Mouse (Mus musculus): ENCODE data around the gene Cidec. TPM values are rescaled to one million over a fixed set of nuclear protein-coding genes. Genes with fewer than 3 reads are reported as not detected.

Cidec gene
- polyA plus RNA-seq, 1 experiment from 2014 or later, result 0.29 TPM

- Histone ChIP-seq H3K36me3 (ENCODE audit: control insufficient read depth, insufficient read depth) (no peaks in the 10 kb centered on the region), H3K9ac (ENCODE audit: low read length) (no peak overlapping the region), H3K4me2 (ENCODE audit: low read depth, low read length) (no peak overlapping the region), H3K27ac (ENCODE audit: low read length) (no peak overlapping the region), H3K4me1 (ENCODE audit: control insufficient read depth, insufficient read depth, low read length) (peaks cover 19% of the 10 kb centered on the region), H3K9me3 (replicated peaks; ENCODE audit: control insufficient read depth, low read length) (no peaks in the 10 kb centered on the region), H3K4me3 (ENCODE audit: low read length) (no peak overlapping the region), H3K27me3 (ENCODE audit: control insufficient read depth, insufficient read depth, low read length) (peaks cover 3% of the 10 kb centered on the region; the same call in 1 of the 2 replicates)
- no peak for ATAC-seq (replicated peaks; ENCODE audit: extremely low read depth, insufficient read depth, low FRiP score)
- 68% methylated on average over 2 of the region's 2 CpGs for WGBS
Observed at GRCm38 (mm10) chr6:113473246-113473645, 37.7 kb upstream of the Cidec start.

GRCm38 (mm10) chr6:113472061-113472460 lies 36.5 kb upstream of the Cidec start:
- Histone ChIP-seq H3K27ac (ENCODE audit: low read length) (no peak overlapping the region; the same call in 1 of the 2 replicates), H3K4me1 (ENCODE audit: control insufficient read depth, insufficient read depth, low read length) (peaks cover 19% of the 10 kb centered on the region), H3K36me3 (ENCODE audit: control insufficient read depth, insufficient read depth) (no peaks in the 10 kb centered on the region), H3K9me3 (replicated peaks; ENCODE audit: control insufficient read depth, low read length) (no peaks in the 10 kb centered on the region), H3K9ac (ENCODE audit: low read length) (no peak overlapping the region; the same call in 1 of the 2 replicates), H3K4me2 (ENCODE audit: low read depth, low read length) (peak overlapping the region; percentile 68), H3K4me3 (ENCODE audit: low read length) (peak overlapping the region; percentile 49), H3K27me3 (ENCODE audit: control insufficient read depth, insufficient read depth, low read length) (peaks cover 3% of the 10 kb centered on the region; the same call in 1 of the 2 replicates)
- no peak for ATAC-seq (replicated peaks; ENCODE audit: extremely low read depth, insufficient read depth, low FRiP score)
- WGBS, result 68% methylated on average over 10 of the region's 10 CpGs

- H3K4me3 ChIP-seq (ENCODE audit: low read length), result peak within 1 kb of the TSS; percentile 49
- no peaks in the 10 kb centered on the region for H3K36me3 ChIP-seq (ENCODE audit: control insufficient read depth, insufficient read depth)
- WGBS, result 16% methylated on average over 12 of the region's 12 CpGs
- H3K27ac ChIP-seq (ENCODE audit: low read length), result peak within 1 kb of the TSS; percentile 69
- ATAC-seq (replicated peaks; ENCODE audit: extremely low read depth, insufficient read depth, low FRiP score), result peak; percentile 66
- H3K4me2 ChIP-seq (ENCODE audit: low read depth, low read length), result peak within 1 kb of the TSS; percentile 68
- H3K9ac ChIP-seq (ENCODE audit: low read length), result peak within 1 kb of the TSS; percentile 76
- H3K27me3 ChIP-seq (ENCODE audit: control insufficient read depth, insufficient read depth, low read length), result peaks cover 3% of the 10 kb centered on the region; the same call in 1 of the 2 replicates
- no peaks in the 10 kb centered on the region for H3K9me3 ChIP-seq (replicated peaks; ENCODE audit: control insufficient read depth, low read length)
- peaks cover 19% of the 10 kb centered on the region for H3K4me1 ChIP-seq (ENCODE audit: control insufficient read depth, insufficient read depth, low read length)
Observed at GRCm38 (mm10) chr6:113471297-113471936, 35.9 kb upstream of the Cidec start, which contains the start of gene Il17rc. Il17rc (plus strand) TSS chr6:113471427.

- peaks cover 3% of the 10 kb centered on the region for H3K27me3 ChIP-seq (ENCODE audit: control insufficient read depth, insufficient read depth, low read length)
- peak overlapping the region; percentile 46 for H3K4me3 ChIP-seq (ENCODE audit: low read length)
- no peaks in the 10 kb centered on the region for H3K9me3 ChIP-seq (replicated peaks; ENCODE audit: control insufficient read depth, low read length)
- H3K36me3 ChIP-seq (ENCODE audit: control insufficient read depth, insufficient read depth), result no peaks in the 10 kb centered on the region
- H3K27ac ChIP-seq (ENCODE audit: low read length), result no peak overlapping the region
- H3K4me1 ChIP-seq (ENCODE audit: control insufficient read depth, insufficient read depth, low read length), result peaks cover 19% of the 10 kb centered on the region
- H3K4me2 ChIP-seq (ENCODE audit: low read depth, low read length), result peak overlapping the region; percentile 71
- WGBS, result 2% methylated on average over 29 of the region's 31 CpGs
- ATAC-seq (replicated peaks; ENCODE audit: extremely low read depth, insufficient read depth, low FRiP score), result peak; percentile 56
- H3K9ac ChIP-seq (ENCODE audit: low read length), result peak overlapping the region; percentile 55
Observed at GRCm38 (mm10) chr6:113469432-113469831, 33.9 kb upstream of the Cidec start.

GRCm38 (mm10) chr6:113469021-113469420 lies 33.5 kb upstream of the Cidec start:
- peaks cover 19% of the 10 kb centered on the region for H3K4me1 ChIP-seq (ENCODE audit: control insufficient read depth, insufficient read depth, low read length)
- H3K27ac ChIP-seq (ENCODE audit: low read length), result no peak overlapping the region
- peak overlapping the region; percentile 46 for H3K4me3 ChIP-seq (ENCODE audit: low read length)
- peak overlapping the region; percentile 71 for H3K4me2 ChIP-seq (ENCODE audit: low read depth, low read length)
- H3K9me3 ChIP-seq (replicated peaks; ENCODE audit: control insufficient read depth, low read length), result no peaks in the 10 kb centered on the region
- WGBS, result 6% methylated on average over 9 of the region's 9 CpGs
- no peaks in the 10 kb centered on the region for H3K36me3 ChIP-seq (ENCODE audit: control insufficient read depth, insufficient read depth)
- peaks cover 3% of the 10 kb centered on the region for H3K27me3 ChIP-seq (ENCODE audit: control insufficient read depth, insufficient read depth, low read length)
- ATAC-seq (replicated peaks; ENCODE audit: extremely low read depth, insufficient read depth, low FRiP score), result peak; percentile 64
- peak overlapping the region; percentile 55 for H3K9ac ChIP-seq (ENCODE audit: low read length)

- no peaks in the 10 kb centered on the region for H3K9me3 ChIP-seq (replicated peaks; ENCODE audit: control insufficient read depth, low read length)
- H3K9ac ChIP-seq (ENCODE audit: low read length), result no peak overlapping the region
- WGBS, result 65% methylated on average over 3 of the region's 3 CpGs
- no peak for ATAC-seq (replicated peaks; ENCODE audit: extremely low read depth, insufficient read depth, low FRiP score)
- no peak overlapping the region for H3K27ac ChIP-seq (ENCODE audit: low read length)
- H3K27me3 ChIP-seq (ENCODE audit: control insufficient read depth, insufficient read depth, low read length), result peaks cover 3% of the 10 kb centered on the region
- H3K4me1 ChIP-seq (ENCODE audit: control insufficient read depth, insufficient read depth, low read length), result peaks cover 19% of the 10 kb centered on the region
- H3K4me3 ChIP-seq (ENCODE audit: low read length), result no peak overlapping the region
- no peak overlapping the region for H3K4me2 ChIP-seq (ENCODE audit: low read depth, low read length)
- H3K36me3 ChIP-seq (ENCODE audit: control insufficient read depth, insufficient read depth), result no peaks in the 10 kb centered on the region
Observed at GRCm38 (mm10) chr6:113468512-113468911, 33.0 kb upstream of the Cidec start.

GRCm38 (mm10) chr6:113465602-113466001 lies 30.0 kb upstream of the Cidec start:
- Histone ChIP-seq H3K27ac (ENCODE audit: low read length) (no peak overlapping the region), H3K36me3 (ENCODE audit: control insufficient read depth, insufficient read depth) (no peaks in the 10 kb centered on the region), H3K9ac (ENCODE audit: low read length) (no peak overlapping the region), H3K9me3 (replicated peaks; ENCODE audit: control insufficient read depth, low read length) (no peaks in the 10 kb centered on the region), H3K27me3 (ENCODE audit: control insufficient read depth, insufficient read depth, low read length) (peaks cover 3% of the 10 kb centered on the region), H3K4me3 (ENCODE audit: low read length) (no peak overlapping the region), H3K4me1 (ENCODE audit: control insufficient read depth, insufficient read depth, low read length) (peaks cover 4% of the 10 kb centered on the region; the same call in 1 of the 2 replicates), H3K4me2 (ENCODE audit: low read depth, low read length) (no peak overlapping the region)
- no peak for ATAC-seq (replicated peaks; ENCODE audit: extremely low read depth, insufficient read depth, low FRiP score)
- 54% methylated on average over 5 of the region's 5 CpGs for WGBS

- Histone ChIP-seq H3K27me3 (ENCODE audit: control insufficient read depth, insufficient read depth, low read length) (no peaks in the 10 kb centered on the region; the same call in 1 of the 2 replicates), H3K36me3 (ENCODE audit: control insufficient read depth, insufficient read depth) (no peaks in the 10 kb centered on the region), H3K4me2 (ENCODE audit: low read depth, low read length) (no peak overlapping the region), H3K4me3 (ENCODE audit: low read length) (no peak overlapping the region), H3K9me3 (replicated peaks; ENCODE audit: control insufficient read depth, low read length) (no peaks in the 10 kb centered on the region), H3K27ac (ENCODE audit: low read length) (no peak overlapping the region), H3K4me1 (ENCODE audit: control insufficient read depth, insufficient read depth, low read length) (no peaks in the 10 kb centered on the region), H3K9ac (ENCODE audit: low read length) (no peak overlapping the region)
- no peak for ATAC-seq (replicated peaks; ENCODE audit: extremely low read depth, insufficient read depth, low FRiP score)
- WGBS, result 50% methylated on average over 7 of the region's 7 CpGs
Observed at GRCm38 (mm10) chr6:113464040-113464439, 28.5 kb upstream of the Cidec start.

- Histone ChIP-seq H3K9ac (ENCODE audit: low read length) (no peak overlapping the region), H3K4me1 (ENCODE audit: control insufficient read depth, insufficient read depth, low read length) (no peaks in the 10 kb centered on the region), H3K4me3 (ENCODE audit: low read length) (no peak overlapping the region), H3K4me2 (ENCODE audit: low read depth, low read length) (no peak overlapping the region), H3K27me3 (ENCODE audit: control insufficient read depth, insufficient read depth, low read length) (no peaks in the 10 kb centered on the region), H3K9me3 (replicated peaks; ENCODE audit: control insufficient read depth, low read length) (no peaks in the 10 kb centered on the region), H3K27ac (ENCODE audit: low read length) (no peak overlapping the region), H3K36me3 (ENCODE audit: control insufficient read depth, insufficient read depth) (no peaks in the 10 kb centered on the region)
- 0 out of 2 replicates have a peak, but pooled peaks have one; percentile 18 for ATAC-seq (replicated peaks; ENCODE audit: extremely low read depth, insufficient read depth, low FRiP score)
- 52% methylated on average over 10 of the region's 10 CpGs for WGBS
Observed at GRCm38 (mm10) chr6:113458635-113459034, 23.1 kb upstream of the Cidec start.

Measured in heart, embryonic 16.5 days (tissue).